Mouse (Mus musculus) ovary, postnatal 14 days (tissue): Measurements from ENCODE around the gene Cela3b.
A peak's percentile ranks its signal among the peaks of the same experiment; 100 is the strongest.
"Not testable (repeated sequence)": the region's sequence is repeated elsewhere in the genome, so short reads cannot be mapped to it uniquely, and the experiment has no call there.

Experiments used
- DNase-seq: peaks from one replicate; pipeline ENCODE4 v3.0.0; 2022; ENCODE audit warnings: low spot score

Gene Cela3b

GRCm38 (mm10) chr4:137417712-137418564 lies 12.4 kb downstream of the Cela3b start:
- DNase-seq = no peak

GRCm38 (mm10) chr4:137414936-137415335 lies 15.4 kb downstream of the Cela3b start:
- DNase-seq = no peak

GRCm38 (mm10) chr4:137412185-137412709 lies 18.1 kb downstream of the Cela3b start:
- not testable (repeated sequence) for DNase-seq

- DNase-seq = no peak
Observed at GRCm38 (mm10) chr4:137409691-137410090, 20.6 kb downstream of the Cela3b start, which contains the start of gene Cela3a. TSS of gene Cela3a (minus strand) at chr4:137409791.

- DNase-seq = no peak
Observed at GRCm38 (mm10) chr4:137405571-137405970, 24.8 kb downstream of the Cela3b start.

- peak; percentile 35 for DNase-seq
Observed at GRCm38 (mm10) chr4:137396641-137397525, 33.5 kb downstream of the Cela3b start.

- peak; percentile 25 for DNase-seq
Observed at GRCm38 (mm10) chr4:137393378-137394135, 36.8 kb downstream of the Cela3b start.

- no peak for DNase-seq
Observed at GRCm38 (mm10) chr4:137392874-137393273, 37.5 kb downstream of the Cela3b start.

- DNase-seq = no peak
Observed at GRCm38 (mm10) chr4:137391287-137391686, 39.1 kb downstream of the Cela3b start.

GRCm38 (mm10) chr4:137390196-137390595 lies 40.1 kb downstream of the Cela3b start:
- no peak for DNase-seq

- no peak for DNase-seq
Observed at GRCm38 (mm10) chr4:137388983-137389382, 41.4 kb downstream of the Cela3b start.

GRCm38 (mm10) chr4:137388059-137388794 lies 42.1 kb downstream of the Cela3b start:
- DNase-seq = peak; percentile 73

GRCm38 (mm10) chr4:137387482-137388058 lies 42.8 kb downstream of the Cela3b start:
- no peak for DNase-seq

GRCm38 (mm10) chr4:137380702-137381605 lies 49.4 kb downstream of the Cela3b start:
- DNase-seq = no peak

- DNase-seq = no peak
Observed at GRCm38 (mm10) chr4:137379713-137380255, 50.6 kb downstream of the Cela3b start.

GRCm38 (mm10) chr4:137379085-137379484 lies 51.3 kb downstream of the Cela3b start:
- DNase-seq = no peak

- DNase-seq = no peak
Observed at GRCm38 (mm10) chr4:137377526-137378304, 52.6 kb downstream of the Cela3b start.

- no peak for DNase-seq
Observed at GRCm38 (mm10) chr4:137376778-137377177, 53.6 kb downstream of the Cela3b start.
